Mouse (Mus musculus): Measurements from ENCODE around the gene Rapgef5.

DNA sequence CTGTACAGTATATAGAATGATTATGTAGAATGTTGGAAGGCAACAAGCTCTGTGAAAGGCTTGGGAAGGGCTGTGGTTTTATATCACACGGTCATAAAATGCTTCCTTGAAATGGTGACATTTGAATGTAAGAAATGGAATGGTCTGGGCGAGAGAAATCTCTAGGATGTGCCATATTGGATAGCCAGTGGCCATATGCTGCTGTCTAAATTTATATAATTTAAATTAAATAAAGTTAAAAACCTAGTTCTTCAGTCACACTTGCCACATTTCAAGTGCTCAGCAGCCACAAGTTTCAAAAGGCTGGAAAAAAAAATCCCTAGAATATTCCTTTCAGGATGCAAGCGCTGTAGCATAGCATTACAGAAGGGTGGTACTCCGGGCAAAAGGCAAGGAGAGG is 14.8 kb downstream of the Rapgef5 start:
- TF ChIP-seq USF1 (IDR thresholded peaks at IDR 0.05; ENCODE audit: low read depth, low read length), result no peak
- no peak for TF ChIP-seq ZNF384 (IDR thresholded peaks at IDR 0.05; ENCODE audit: low read depth, low read length)
- no peak for TF ChIP-seq JUN (IDR thresholded peaks at IDR 0.05; ENCODE audit: insufficient read depth, low read depth, low read length)
- TF ChIP-seq CTCF (conservative IDR thresholded peaks at IDR 0.05 in 1 of 2, IDR thresholded peaks at IDR 0.05 in 1 of 2; ENCODE audit: low read depth in 2 of 2, low read length in 2 of 2), result no peak
- TF ChIP-seq POLR2A (IDR thresholded peaks at IDR 0.05; ENCODE audit: low read depth, low read length), result no peak
- no peak for TF ChIP-seq PAX5 (IDR thresholded peaks at IDR 0.05; ENCODE audit: low read length)
- no peak for TF ChIP-seq ZKSCAN1 (IDR thresholded peaks at IDR 0.05; ENCODE audit: borderline replicate concordance, low read depth, low read length)
- no peak for TF ChIP-seq MAX (IDR thresholded peaks at IDR 0.05; ENCODE audit: low read length)
- no peak for TF ChIP-seq ZC3H11A (IDR thresholded peaks at IDR 0.05; ENCODE audit: low read depth, low read length)
- no peak for TF ChIP-seq SIN3A (IDR thresholded peaks at IDR 0.05; ENCODE audit: low read length)

Data from CH12.LX (cell line).